Mouse (Mus musculus) right cerebral cortex, postnatal 25 days (tissue): Measurements from ENCODE around the gene Nr2c2.
"Not testable (repeated sequence)": the region's sequence is repeated elsewhere in the genome, so short reads cannot be mapped to it uniquely, and the experiment has no call there.

Experiments
- DNase-seq: peaks from one replicate; pipeline ENCODE4 v3.0.0; 2022

Gene Nr2c2

DNA sequence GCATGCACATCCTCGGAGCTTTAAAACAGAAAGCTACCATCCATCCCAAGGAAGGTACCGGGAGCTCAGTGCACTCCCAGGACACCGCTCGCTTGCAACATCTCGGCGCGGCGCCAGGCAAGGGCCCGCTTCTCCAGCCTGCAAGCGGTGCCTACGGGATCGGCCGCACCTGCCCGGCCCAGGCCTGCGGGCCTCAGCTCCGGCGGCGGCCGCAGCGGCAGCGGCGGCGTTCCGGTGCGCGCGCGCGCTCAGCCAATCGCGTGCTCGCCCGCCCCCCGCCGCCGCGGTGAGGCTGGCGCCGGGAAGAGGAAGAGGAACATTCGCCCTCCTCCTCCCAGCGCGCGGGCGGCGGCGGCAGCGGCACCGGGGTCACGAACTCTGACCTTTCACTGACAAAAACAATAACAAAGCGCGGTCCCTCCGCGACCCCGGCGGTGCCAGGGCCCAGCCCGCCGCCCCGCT lies at the start of gene Nr2c2:
Nr2c2 (plus strand) TSS at position 261 of the 462 bp plus-strand sequence.
- peak; percentile 90 for DNase-seq

GRCm38 (mm10) chr6:92042055-92042454 lies 49.1 kb upstream of the Nr2c2 start:
- no peak for DNase-seq

DNA sequence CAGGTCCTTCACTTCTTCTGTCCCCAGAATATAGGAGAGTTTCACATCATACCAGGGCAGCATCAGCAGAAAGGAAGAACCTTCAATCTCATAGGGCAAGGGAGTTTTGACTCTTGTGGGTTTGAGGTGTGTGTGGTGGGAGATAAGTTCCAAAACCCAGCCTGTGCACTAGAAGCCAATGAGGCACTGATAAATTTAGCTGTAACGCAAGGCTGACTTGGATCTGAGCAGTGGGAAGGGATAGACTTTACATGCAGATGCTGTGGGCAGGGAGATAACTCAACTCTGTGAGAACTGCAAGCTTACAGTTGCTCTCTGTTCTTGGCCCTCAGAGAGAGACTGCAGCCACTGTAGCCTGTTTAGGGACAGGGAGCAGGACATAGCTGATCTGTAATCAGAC lies 48.3 kb upstream of the Nr2c2 start:
- DNase-seq, result no peak

- no peak for DNase-seq
These were observed 33.4 kb upstream of the Nr2c2 start for GRCm38 (mm10) chr6:92057768-92058167.

DNA sequence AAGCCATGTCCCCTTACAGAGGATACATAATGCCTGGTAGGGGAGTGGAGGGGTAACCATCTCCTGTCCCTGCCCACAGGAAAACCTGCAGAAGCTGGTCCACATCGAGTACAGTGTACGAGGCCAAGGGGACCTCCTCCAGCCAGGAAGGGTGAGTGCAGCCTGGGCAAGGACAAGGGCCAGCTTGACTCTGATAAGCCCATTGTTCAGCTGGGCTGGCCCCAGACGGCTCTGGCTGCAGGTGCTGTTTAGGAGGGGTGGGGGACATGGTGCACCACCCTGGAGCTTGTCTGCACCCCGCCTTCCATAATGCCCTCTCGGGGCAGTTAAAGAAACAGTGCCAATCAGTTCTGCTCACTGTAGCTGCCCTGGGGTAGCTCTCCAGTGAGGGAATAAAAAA lies 29.5 kb upstream of the Nr2c2 start:
- no peak for DNase-seq

DNA sequence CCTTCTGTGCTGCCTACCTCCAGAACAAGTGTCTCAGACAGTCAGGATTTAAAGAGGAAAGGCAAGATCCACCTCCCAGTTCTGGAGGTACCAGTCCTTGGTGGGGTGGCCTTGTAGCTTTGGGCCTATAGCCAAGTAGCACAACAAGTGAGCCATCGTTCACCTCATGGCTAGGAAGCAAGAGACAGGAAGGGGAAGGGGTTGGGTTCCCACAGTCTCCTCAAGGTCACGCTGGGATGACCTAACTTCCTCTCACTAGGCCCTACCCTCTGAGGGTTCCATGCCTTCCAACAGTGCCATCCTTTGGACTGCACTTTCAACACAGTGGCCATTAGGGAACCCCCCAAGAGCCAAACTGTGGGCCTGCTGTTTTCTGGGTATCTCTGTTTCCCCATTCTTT lies 27.7 kb upstream of the Nr2c2 start:
- DNase-seq, result no peak

DNA sequence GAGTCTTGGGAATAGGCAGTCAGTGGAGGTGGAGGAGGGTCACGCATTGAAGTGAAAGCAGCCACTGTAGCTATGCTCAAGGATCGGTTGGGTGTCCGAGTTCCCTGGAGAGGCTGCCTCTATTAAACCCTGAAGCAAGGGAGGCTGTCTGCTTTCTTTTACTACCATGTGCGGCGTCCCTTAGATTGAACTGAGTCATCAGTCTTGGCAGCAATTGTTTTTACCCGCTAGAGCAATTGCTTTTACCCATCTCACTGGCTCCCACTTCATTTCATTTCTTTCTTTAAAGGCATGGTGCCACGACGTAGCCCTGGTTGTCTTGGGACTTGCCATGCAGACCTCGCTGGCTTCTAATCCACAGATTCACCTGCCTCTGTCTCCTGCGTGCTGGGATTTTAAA lies 27.1 kb upstream of the Nr2c2 start:
- no peak for DNase-seq

DNA sequence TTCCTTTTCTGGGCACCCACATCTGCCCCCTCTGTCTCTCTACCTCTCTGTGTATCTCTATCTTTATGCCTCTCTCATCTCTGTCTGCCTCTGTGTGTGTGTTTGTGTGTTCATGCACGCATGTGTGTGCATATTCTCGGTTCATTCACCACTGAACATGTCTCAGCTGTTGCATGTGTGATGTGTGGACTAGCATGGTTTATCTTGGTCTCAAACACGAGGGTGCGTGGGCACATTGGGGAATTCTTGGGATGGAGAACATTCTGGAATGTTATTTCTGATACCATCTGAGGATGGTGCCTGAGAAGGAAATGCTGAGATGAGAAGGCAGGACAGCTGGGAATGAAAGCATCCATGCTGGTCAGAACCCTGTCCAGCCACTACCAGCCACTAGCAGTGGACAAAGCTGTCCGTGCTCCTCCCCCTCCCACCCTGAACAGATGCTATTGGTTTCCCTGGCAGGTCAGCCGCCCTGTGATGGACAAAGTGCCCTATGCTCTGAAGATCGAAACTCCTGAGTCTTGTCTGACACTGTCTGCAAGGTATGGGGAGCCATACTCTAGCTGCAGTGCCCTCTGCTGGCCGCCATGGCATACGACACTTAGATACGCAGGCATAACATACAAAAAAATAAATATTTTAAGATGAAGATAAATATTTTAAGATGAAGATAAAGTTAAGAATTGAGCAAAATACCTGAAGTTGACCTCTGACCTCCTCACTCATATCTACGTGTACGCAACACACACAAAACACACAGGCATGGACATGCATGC lies 25.3 kb upstream of the Nr2c2 start:
- DNase-seq, result no peak

DNA sequence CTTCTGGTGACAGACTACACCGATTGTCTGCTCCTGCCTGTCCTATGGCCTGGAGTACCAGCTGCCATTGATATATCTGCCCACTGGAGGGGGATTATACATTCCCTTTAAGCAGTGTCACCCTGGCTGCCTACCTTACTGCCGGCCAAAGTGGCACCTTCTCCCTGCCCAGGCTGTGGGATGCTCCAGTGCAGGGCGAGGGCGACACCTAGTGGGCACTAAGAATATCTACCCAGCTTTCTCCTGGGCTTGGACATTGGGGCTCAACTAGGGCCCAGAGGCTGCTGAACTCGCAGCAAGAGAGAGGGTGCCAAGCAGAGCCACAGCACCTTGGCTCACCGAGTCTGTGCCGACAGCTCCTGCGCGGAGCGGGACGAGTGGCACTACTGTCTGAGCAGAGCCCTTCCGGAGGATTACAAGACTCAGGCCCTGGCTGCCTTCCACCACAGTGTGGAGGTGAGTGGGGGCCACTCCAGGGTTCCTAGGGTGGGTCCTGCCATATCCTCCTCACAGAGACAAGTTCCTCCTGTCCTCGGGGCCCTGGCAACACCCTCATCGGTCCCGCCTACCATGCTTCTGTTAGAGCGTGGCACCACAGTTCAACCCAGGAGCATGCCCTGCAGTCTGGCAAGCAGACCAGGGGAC lies 23.9 kb upstream of the Nr2c2 start:
- peak; percentile 67 for DNase-seq

GRCm38 (mm10) chr6:92071121-92071839 lies 19.9 kb upstream of the Nr2c2 start:
- no peak for DNase-seq

GRCm38 (mm10) chr6:92080730-92081129 lies 10.5 kb upstream of the Nr2c2 start:
- DNase-seq, result no peak

- DNase-seq, result no peak
These were observed 8.4 kb upstream of the Nr2c2 start for GRCm38 (mm10) chr6:92082756-92083155.

DNA sequence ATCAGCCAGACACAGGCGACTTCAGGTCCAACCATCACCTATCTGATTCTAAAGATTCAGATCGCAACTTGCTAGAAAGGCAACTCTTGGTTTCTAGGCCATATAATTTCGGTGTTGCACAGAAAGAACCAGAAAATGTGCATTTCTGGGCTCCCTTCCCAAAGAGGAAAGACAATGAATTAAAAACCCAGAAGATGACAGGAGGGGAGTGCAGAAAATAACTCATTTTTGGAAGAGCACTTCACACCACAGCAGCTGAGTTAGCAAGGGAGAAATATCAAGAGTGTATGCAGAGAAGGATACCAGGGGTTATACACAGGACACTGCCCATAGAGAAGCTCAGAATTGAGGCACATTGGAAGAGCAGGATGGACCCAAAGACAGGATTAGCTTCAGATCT lies 6.3 kb upstream of the Nr2c2 start:
- no peak for DNase-seq

GRCm38 (mm10) chr6:92089141-92089540 lies 2.0 kb upstream of the Nr2c2 start:
- not testable (repeated sequence) for DNase-seq

GRCm38 (mm10) chr6:92089982-92090381 lies 1.2 kb upstream of the Nr2c2 start:
- DNase-seq, result no peak

- no peak for DNase-seq
These were observed 693 bp upstream of the Nr2c2 start for GRCm38 (mm10) chr6:92090497-92090896.

DNA sequence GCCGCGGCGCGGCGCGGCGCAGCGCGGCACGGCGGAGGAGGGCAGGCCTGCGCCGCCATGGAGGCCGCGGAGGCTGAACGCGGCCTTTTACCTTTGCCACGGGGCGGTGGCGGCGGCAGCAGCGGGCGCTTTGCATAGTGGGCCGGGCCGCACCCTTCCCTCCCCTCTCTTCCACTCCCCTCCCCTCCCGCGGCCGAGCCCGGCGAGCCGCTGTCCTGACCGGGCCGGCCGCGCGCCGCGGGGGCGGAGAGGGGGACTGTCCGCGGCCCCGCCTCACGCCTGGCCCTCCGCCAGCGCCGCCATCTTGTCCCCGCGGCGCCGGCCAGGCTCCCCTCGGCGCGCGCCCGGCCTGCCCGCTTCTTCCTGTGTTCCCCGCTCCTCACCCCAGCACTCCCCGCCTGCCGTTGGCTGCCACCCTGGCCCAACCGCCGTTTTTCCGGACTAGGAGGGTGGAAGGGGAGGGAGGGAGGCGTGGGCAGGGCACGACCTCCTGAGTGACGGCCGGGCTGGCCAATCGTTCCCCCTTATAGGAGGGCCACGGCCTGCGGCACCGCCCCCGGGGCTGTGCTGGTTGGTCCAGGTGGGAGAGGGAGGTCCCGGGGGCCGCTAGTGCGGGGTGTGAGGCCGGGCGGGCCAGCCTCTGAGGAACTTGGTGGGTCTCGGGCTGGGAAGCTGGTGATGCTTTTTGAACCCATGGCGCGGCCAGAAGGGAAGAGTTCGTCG lies 738 bp downstream of the Nr2c2 start:
- peak; percentile 100 for DNase-seq

DNA sequence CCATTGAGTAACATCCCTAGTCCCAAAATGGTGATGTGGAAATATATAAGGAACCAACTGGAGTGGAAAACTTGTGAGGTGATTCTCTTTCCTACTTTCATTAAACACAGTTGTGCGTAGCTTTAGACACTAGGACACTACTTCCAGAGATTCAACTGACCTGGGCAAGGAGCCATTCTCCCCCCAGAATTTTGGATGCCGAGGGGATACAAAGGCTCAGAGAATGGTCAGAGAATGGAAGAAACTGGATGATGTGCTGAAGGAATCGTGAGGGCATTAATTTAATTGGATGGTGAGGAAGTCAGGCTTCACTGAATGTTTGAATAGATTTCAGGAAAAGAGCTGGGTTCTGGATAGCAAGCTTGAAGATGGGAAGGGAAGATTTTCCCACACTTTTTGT lies 1.5 kb downstream of the Nr2c2 start:
- no peak for DNase-seq

- DNase-seq, result no peak
These were observed 2.7 kb downstream of the Nr2c2 start for GRCm38 (mm10) chr6:92093869-92094268.

- no peak for DNase-seq
These were observed 9.6 kb downstream of the Nr2c2 start for GRCm38 (mm10) chr6:92100679-92101360.

GRCm38 (mm10) chr6:92124547-92124946 lies 33.4 kb downstream of the Nr2c2 start:
- DNase-seq, result no peak

DNA sequence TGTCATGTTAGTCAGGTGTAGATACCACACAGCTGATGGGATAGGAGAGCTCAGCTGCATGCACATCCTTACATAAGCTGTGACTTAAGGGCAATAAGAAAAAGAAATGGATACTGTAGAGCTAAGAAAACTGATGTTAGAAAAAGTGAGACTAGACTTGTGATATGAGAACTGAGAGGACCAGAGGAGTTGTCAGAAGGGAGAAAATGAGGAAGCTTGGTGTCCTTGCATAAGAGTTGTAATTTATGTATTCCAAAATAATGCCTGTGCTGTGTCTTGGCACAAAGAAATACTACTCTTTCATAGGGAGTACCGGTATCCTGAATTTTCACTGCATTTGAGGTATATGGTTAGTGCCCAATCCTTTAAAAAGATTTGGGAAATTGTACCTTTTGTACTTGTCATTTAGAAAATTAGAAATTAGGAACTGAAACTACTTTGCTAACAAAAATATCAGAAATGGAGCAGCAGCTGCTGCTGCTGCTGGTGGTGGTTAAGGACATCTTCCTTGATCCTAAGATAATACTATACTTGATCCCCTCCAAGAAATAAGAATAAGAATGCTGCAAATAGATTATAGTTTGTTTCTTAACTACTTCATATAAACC lies 35.8 kb downstream of the Nr2c2 start:
- no peak for DNase-seq
